Mouse (Mus musculus) ovary, adult 18-20 months (tissue): ENCODE measurements around the gene Plcd4.
A peak's percentile ranks its signal among the peaks of the same experiment; 100 is the strongest.

Source experiments
- DNase-seq: peaks from one replicate; pipeline ENCODE4 v3.0.0; 2022; ENCODE audit warnings: low spot score, mixed read lengths

Gene Plcd4

DNA sequence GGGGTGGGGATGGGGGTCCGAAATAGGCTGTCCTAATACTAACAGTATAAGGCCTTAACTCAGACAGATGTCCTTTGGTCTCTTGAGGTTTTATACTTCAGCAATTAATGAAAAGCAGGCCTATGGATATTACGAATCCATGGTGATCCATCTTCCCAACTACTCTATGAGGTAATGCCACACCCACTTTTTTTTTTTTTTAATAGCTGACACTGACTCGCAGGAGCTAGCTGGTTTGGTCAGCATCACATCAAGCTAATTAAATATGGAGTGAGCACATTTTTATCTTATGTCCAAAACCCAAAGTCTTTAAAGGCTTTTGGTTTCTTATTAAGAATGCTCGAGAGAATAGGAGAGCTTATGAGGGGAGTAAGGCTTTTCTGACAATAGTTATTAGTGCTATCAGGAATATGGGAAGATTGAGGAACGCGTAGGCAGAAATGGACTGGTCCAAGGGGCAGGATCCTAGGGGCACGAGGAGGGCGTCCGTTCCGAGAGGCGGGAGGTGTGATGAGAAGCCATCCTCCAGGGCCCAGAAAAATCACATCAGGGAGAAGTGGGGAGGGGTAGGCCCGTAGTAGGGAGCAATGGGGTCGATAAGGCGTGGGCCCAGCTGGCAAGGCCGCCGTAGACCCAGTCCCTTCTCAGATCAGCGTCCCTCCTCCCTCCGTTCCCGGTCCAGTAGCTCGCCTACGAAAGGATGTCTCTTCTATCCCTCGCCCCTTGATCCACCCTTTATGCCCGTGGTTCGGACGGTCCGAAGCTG lies 58.0 kb downstream of the Plcd4 start:
- DNase-seq = no peak

- DNase-seq = peak; percentile 73
Observed at GRCm38 (mm10) chr1:74601267-74601962, 58.7 kb downstream of the Plcd4 start, which contains the start of the genes Rnf25 and Stk36. TSS of gene Rnf25 (minus strand) at chr1:74601397. TSS of gene Stk36 (plus strand) at chr1:74601445.
